12 mouse cellular contexts compared by ENCODE assay signal in the genomic region with DNA sequence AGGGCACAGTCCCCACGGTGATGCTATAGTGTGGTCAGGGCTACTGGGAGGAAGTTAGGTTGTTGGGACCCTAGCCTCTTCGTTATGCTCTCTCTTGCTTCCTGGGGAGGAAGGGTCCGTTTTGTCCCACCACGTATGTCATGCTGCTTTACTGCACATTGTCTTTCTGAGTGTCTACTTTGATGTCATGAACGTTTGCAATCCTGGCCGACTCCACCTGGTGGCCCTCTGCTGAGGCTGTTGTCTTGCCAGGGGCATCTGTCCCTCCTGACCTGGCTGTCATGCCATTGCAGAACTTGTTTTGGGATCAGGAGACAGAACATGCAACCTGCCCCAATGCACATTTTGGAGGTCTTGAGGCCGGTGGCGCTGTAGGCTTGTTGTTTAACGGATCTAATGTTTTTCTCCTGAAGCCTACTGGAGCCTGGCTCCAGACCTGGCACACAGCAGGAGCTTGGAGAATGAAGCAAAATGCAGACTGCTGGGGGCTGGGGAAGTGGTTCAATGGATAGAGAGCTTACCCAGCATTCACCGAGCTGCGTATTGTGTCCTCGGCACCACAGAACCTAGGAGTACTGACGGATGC. TPM values are rescaled to one million over a fixed set of nuclear protein-coding genes. Genes with fewer than 3 reads are reported as not detected.
DNase-seq lines count a peak whose midpoint lies in the region; ATAC-seq and TF ChIP-seq lines count a peak whose summit lies in the region.
"Had no signal": no experiment of that assay in that cellular context is flagged by ENCODE, and none has a peak within 500 bp of the region (broad histone marks: within the 10 kb centered on the region; RNA-seq: fewer than 3 reads in every experiment).

No protein-coding gene starts in this region.

- no peak for TF ChIP-seq EP300 in CH12.LX (IDR thresholded peaks at IDR 0.05; ENCODE audit: low read length)
- no peak for TF ChIP-seq EP300 in heart, adult 2 months (IDR thresholded peaks at IDR 0.05; ENCODE audit: insufficient read depth, low read depth, low read length)

- H3K4me2 ChIP-seq in intestine, embryonic 15.5 days (replicated peaks), result peak overlapping the region; percentile 94; the same call in 1 of the 2 replicates
- no peak overlapping the region for H3K4me2 ChIP-seq in intestine, embryonic 16.5 days (ENCODE audit: low read depth, low read length)
- no peak overlapping the region; the same call in 1 of the 2 replicates for H3K4me2 ChIP-seq in CH12.LX (ENCODE audit: insufficient read depth, low read depth, poor library complexity, severe bottlenecking)

- in situ Hi-C loops in CH12.LX (cut with MboI; ENCODE audit: low pct_ligation_motif_present, low pct_unique_long_range_greater_than_20kb, low sequenced_read_pairs), result loop anchor here (5.0 kb wide), 1 partner anchor 44 kb away; no protein-coding TSS in a partner anchor

- H3K9ac ChIP-seq in intestine, embryonic 15.5 days, result no peak overlapping the region
- H3K9ac ChIP-seq in intestine, embryonic 16.5 days (ENCODE audit: low read depth, low read length), result no peak overlapping the region
- no peak overlapping the region for H3K9ac ChIP-seq in CH12.LX (ENCODE audit: insufficient read depth, low read depth)
- H3K9ac ChIP-seq in heart, adult 2 months (ENCODE audit: low read depth, low read length), result no peak overlapping the region

- TF ChIP-seq POLR2A in CH12.LX (IDR thresholded peaks at IDR 0.05; ENCODE audit: low read depth, low read length), result no peak
- TF ChIP-seq POLR2A in cortical plate, adult 2 months (IDR thresholded peaks at IDR 0.05; ENCODE audit: extremely low read depth, insufficient read depth, low read length), result no peak
- TF ChIP-seq POLR2A in heart, adult 2 months (IDR thresholded peaks at IDR 0.05; ENCODE audit: insufficient read depth, low read depth, low read length), result no peak

- no peak overlapping the region for H3K27ac ChIP-seq in intestine, embryonic 15.5 days
- H3K27ac ChIP-seq in intestine, embryonic 16.5 days (ENCODE audit: low read length), result no peak overlapping the region
- no peak overlapping the region for H3K27ac ChIP-seq in CH12.LX (ENCODE audit: insufficient read depth, low read depth)
- H3K27ac ChIP-seq in cortical plate, adult 2 months (ENCODE audit: insufficient read depth, low read length), result no peak overlapping the region
- H3K27ac ChIP-seq in heart, adult 2 months, result no peak overlapping the region
- H3K27ac ChIP-seq: embryonic facial prominence, embryonic 15.5 days had no signal

- dilution Hi-C loops in CH12.LX (cut with MboI; ENCODE audit: extremely low pct_ligation_motif_present, extremely low pct_unique_long_range_greater_than_20kb, low sequenced_read_pairs), result no loop called here

- no peak overlapping the region for H3K4me3 ChIP-seq in intestine, embryonic 15.5 days (replicated peaks)
- no peak overlapping the region for H3K4me3 ChIP-seq in intestine, embryonic 16.5 days (ENCODE audit: low read length)
- no peak overlapping the region for H3K4me3 ChIP-seq in CH12.LX (replicated peaks in 1 of 3; ENCODE audit: low read depth in 2 of 3, low read length in 2 of 3, poor library complexity in 1 of 3)
- peak overlapping the region; percentile 73; the same call in 1 of the 2 replicates for H3K4me3 ChIP-seq in cortical plate, adult 2 months (ENCODE audit: insufficient read depth, low read length)
- no peak overlapping the region for H3K4me3 ChIP-seq in heart, adult 2 months

- WGBS in intestine, embryonic 15.5 days, result 69% methylated on average over 13 of the region's 13 CpGs
- WGBS in intestine, embryonic 16.5 days, result 61% methylated on average over 13 of the region's 13 CpGs
- WGBS in heart, adult 2 months, result 78% methylated on average over 13 of the region's 13 CpGs

- H3K36me3 ChIP-seq in intestine, embryonic 15.5 days, result no peaks in the 10 kb centered on the region
- H3K36me3 ChIP-seq in intestine, embryonic 16.5 days (ENCODE audit: control insufficient read depth, insufficient read depth, low read length), result no peaks in the 10 kb centered on the region
- peaks cover 0 to 2% of the 10 kb centered on the region in 2 experiments for H3K36me3 ChIP-seq in CH12.LX (replicated peaks in 1 of 2; ENCODE audit: control insufficient read depth in 1 of 2, insufficient read depth in 1 of 2, low read length in 1 of 2)
- no peaks in the 10 kb centered on the region for H3K36me3 ChIP-seq in heart, adult 2 months (ENCODE audit: control insufficient read depth, insufficient read depth, low read length)
- H3K36me3 ChIP-seq: embryonic facial prominence, embryonic 15.5 days had no signal

- peak; percentile 35 for TF ChIP-seq RAD21 in CH12.LX (IDR thresholded peaks at IDR 0.05; ENCODE audit: low read depth, low read length)

- no peaks in the 10 kb centered on the region for H3K9me3 ChIP-seq in intestine, embryonic 15.5 days
- H3K9me3 ChIP-seq in intestine, embryonic 16.5 days (ENCODE audit: control insufficient read depth, low read length), result no peaks in the 10 kb centered on the region
- H3K9me3 ChIP-seq in CH12.LX (replicated peaks; ENCODE audit: low read length), result no peaks in the 10 kb centered on the region
- H3K9me3 ChIP-seq: embryonic facial prominence, embryonic 15.5 days had no signal

- ATAC-seq in intestine, embryonic 15.5 days, result no peak
- ATAC-seq in intestine, embryonic 16.5 days, result no peak

- H3K79me2 ChIP-seq in CH12.LX (replicated peaks; ENCODE audit: control insufficient read depth, extremely low read depth, insufficient read depth, poor library complexity, severe bottlenecking), result peaks cover 36% of the 10 kb centered on the region
- H3K79me2 ChIP-seq in heart, adult 2 months (replicated peaks; ENCODE audit: control insufficient read depth, insufficient read depth, low read length), result no peaks in the 10 kb centered on the region

- peaks cover 23% of the 10 kb centered on the region for H3K27me3 ChIP-seq in intestine, embryonic 15.5 days (replicated peaks)
- peaks cover 17% of the 10 kb centered on the region; the same call in 1 of the 2 replicates for H3K27me3 ChIP-seq in intestine, embryonic 16.5 days (replicated peaks; ENCODE audit: control insufficient read depth, insufficient read depth, low read length)
- H3K27me3 ChIP-seq in CH12.LX (replicated peaks), result no peaks in the 10 kb centered on the region
- no peaks in the 10 kb centered on the region for H3K27me3 ChIP-seq in heart, adult 2 months (ENCODE audit: control insufficient read depth, insufficient read depth, low read length)

- TF ChIP-seq CTCF in CH12.LX (conservative IDR thresholded peaks at IDR 0.05 in 1 of 2, IDR thresholded peaks at IDR 0.05 in 1 of 2; ENCODE audit: low read depth in 2 of 2, low read length in 2 of 2), result peak in 1 of 2 experiments; percentile 66; a peak in 2 of 4 replicates
- no peak for TF ChIP-seq CTCF in cortical plate, adult 2 months (IDR thresholded peaks at IDR 0.05; ENCODE audit: extremely low read depth, insufficient read depth, low read length)
- TF ChIP-seq CTCF in heart, adult 2 months (IDR thresholded peaks at IDR 0.05), result no peak

- DNase-seq in 416B (ENCODE audit: low read depth), result peak; percentile 48
- peak; percentile 41 for DNase-seq in CH12.LX (ENCODE audit: extremely low read depth)
- no peak for DNase-seq in adrenal gland, adult 8-10 months
- no peak for DNase-seq in heart, adult 2 months
- no peak for DNase-seq in urinary bladder, adult 2 months (ENCODE audit: low spot score)

- intact Hi-C loops in heart, adult 2 months (cut with DNase I), result no loop called here

- peaks cover 19% of the 10 kb centered on the region for H3K4me1 ChIP-seq in intestine, embryonic 15.5 days (replicated peaks)
- H3K4me1 ChIP-seq in intestine, embryonic 16.5 days (ENCODE audit: control insufficient read depth, insufficient read depth, low read length), result peaks cover 24% of the 10 kb centered on the region
- H3K4me1 ChIP-seq in CH12.LX (ENCODE audit: control insufficient read depth in 1 of 2, insufficient read depth in 2 of 2), result peaks cover 10 to 37% of the 10 kb centered on the region in 2 experiments
- peaks cover 9% of the 10 kb centered on the region for H3K4me1 ChIP-seq in cortical plate, adult 2 months (ENCODE audit: control insufficient read depth, insufficient read depth, low read length)
- no peaks in the 10 kb centered on the region; the same call in 1 of the 2 replicates for H3K4me1 ChIP-seq in heart, adult 2 months (ENCODE audit: control insufficient read depth, insufficient read depth, low read length)

RNA-seq across cellular contexts. Expression of gene Adap1, which starts 0.8 kb away (rescaled TPM):
- 20.1 and 20.5 TPM in 2 replicates for polyA plus RNA-seq in intestine, embryonic 15.5 days (2015; fragmentation: Nextera tagmentation; extraction: Ambion mirVana)
- 5.3 and 6.3 TPM in 2 replicates for polyA plus RNA-seq in intestine, embryonic 16.5 days (2015; fragmentation: Nextera tagmentation; extraction: Ambion mirVana)
- total RNA-seq in CH12.LX (2012; rRNA removed) (73.2 and 93.9 TPM in 2 replicates), CH12.LX (2014; rRNA removed) (53.9 and 55.3 TPM in 2 replicates)
- 61.8 and 70.7 TPM in 2 replicates for polyA plus RNA-seq in CH12.LX (2012; ENCODE audit: insufficient read length, low read depth)
- 271 and 275 TPM in 2 replicates for polyA plus RNA-seq in cortical plate, adult 2 months (2012; rRNA removed)
- 1 to 10 TPM; 2.5 to 7.0 (median 3.9) TPM for total RNA-seq in adrenal gland, adult 8-10 months (2022)
- 1 to 10 TPM; 1.5 to 1.7 TPM for total RNA-seq in heart, adult 2 months (2021)
- 2.7 and 2.8 TPM in 2 replicates for polyA plus RNA-seq in heart, adult 2 months (2012; rRNA removed)
- polyA plus RNA-seq in urinary bladder, adult 2 months (2012; rRNA removed), result 45.4 and 46.6 TPM in 2 replicates

RNA-seq across cellular contexts. Expression of gene Cox19, which starts 25.0 kb away (rescaled TPM):
- polyA plus RNA-seq in intestine, embryonic 15.5 days (2015; fragmentation: Nextera tagmentation; extraction: Ambion mirVana), result 162 and 168 TPM in 2 replicates
- polyA plus RNA-seq in intestine, embryonic 16.5 days (2015; fragmentation: Nextera tagmentation; extraction: Ambion mirVana), result 183 and 195 TPM in 2 replicates
- 30.1 and 38.8 TPM in 2 replicates for total RNA-seq in CH12.LX (2012; rRNA removed)
- total RNA-seq in CH12.LX (2014; rRNA removed), result 32.1 and 32.3 TPM in 2 replicates
- 70.1 and 74.0 TPM in 2 replicates for polyA plus RNA-seq in CH12.LX (2012; ENCODE audit: insufficient read length, low read depth)
- polyA plus RNA-seq in cortical plate, adult 2 months (2012; rRNA removed), result 90.2 and 92.7 TPM in 2 replicates
- 10 to 100 TPM; 59.6 to 79.9 (median 66.5) TPM for total RNA-seq in adrenal gland, adult 8-10 months (2022)
- total RNA-seq in heart, adult 2 months (2021), result 10 to 100 TPM; 82.8 to 94.8 TPM
- 110 and 112 TPM in 2 replicates for polyA plus RNA-seq in heart, adult 2 months (2012; rRNA removed)
- 45.3 and 52.4 TPM in 2 replicates for polyA plus RNA-seq in urinary bladder, adult 2 months (2012; rRNA removed)

RNA-seq across cellular contexts. Expression of gene Cyp2w1, which starts 26.2 kb away (rescaled TPM):
- 23.5 and 25.8 TPM in 2 replicates for polyA plus RNA-seq in intestine, embryonic 15.5 days (2015; fragmentation: Nextera tagmentation; extraction: Ambion mirVana)
- 33.9 and 44.0 TPM in 2 replicates for polyA plus RNA-seq in intestine, embryonic 16.5 days (2015; fragmentation: Nextera tagmentation; extraction: Ambion mirVana)
- total RNA-seq in CH12.LX (2012; rRNA removed) (not detected in 2 replicates), CH12.LX (2014; rRNA removed) (not detected in 2 replicates)
- not detected in 2 replicates for polyA plus RNA-seq in CH12.LX (2012; ENCODE audit: insufficient read length, low read depth)
- polyA plus RNA-seq in cortical plate, adult 2 months (2012; rRNA removed), result not detected in 2 replicates
- total RNA-seq in adrenal gland, adult 8-10 months (2022), result not detected
- not detected for total RNA-seq in heart, adult 2 months (2021)
- not detected in 2 replicates for polyA plus RNA-seq in heart, adult 2 months (2012; rRNA removed)
- polyA plus RNA-seq in urinary bladder, adult 2 months (2012; rRNA removed), result not detected in 2 replicates
- total RNA-seq: left cerebral cortex, postnatal 25 days; neutrophil, adult 5-6 weeks had no signal
- polyA plus RNA-seq: heart, embryonic 14.5 days had no signal

RNA-seq across cellular contexts. Expression of gene Gpr146, which starts 51.3 kb away (rescaled TPM):
- polyA plus RNA-seq in intestine, embryonic 15.5 days (2015; fragmentation: Nextera tagmentation; extraction: Ambion mirVana), result 2.2 and 2.7 TPM in 2 replicates
- polyA plus RNA-seq in intestine, embryonic 16.5 days (2015; fragmentation: Nextera tagmentation; extraction: Ambion mirVana), result 2.3 and 2.5 TPM in 2 replicates
- total RNA-seq in CH12.LX (2012; rRNA removed), result 0.08 and 0.13 TPM in 2 replicates
- total RNA-seq in CH12.LX (2014; rRNA removed), result not detected in 2 replicates
- polyA plus RNA-seq in CH12.LX (2012; ENCODE audit: insufficient read length, low read depth), result not detected in 2 replicates
- 15.3 and 16.3 TPM in 2 replicates for polyA plus RNA-seq in cortical plate, adult 2 months (2012; rRNA removed)
- total RNA-seq in adrenal gland, adult 8-10 months (2022), result 10 to 100 TPM; 13.6 to 25.0 (median 18.1) TPM
- total RNA-seq in heart, adult 2 months (2021), result 10 to 100 TPM; 42.9 to 56.6 TPM
- 62.4 and 77.0 TPM in 2 replicates for polyA plus RNA-seq in heart, adult 2 months (2012; rRNA removed)
- polyA plus RNA-seq in urinary bladder, adult 2 months (2012; rRNA removed), result 16.4 and 22.2 TPM in 2 replicates

Comparison
In these comparisons a context has a peak if more than half of its experiments do, and no peak if none do; other contexts are left out.
1. DNase-seq: peak in 416B (single experiment) and CH12.LX (single experiment); none in adrenal gland, adult 8-10 months (single experiment), heart, adult 2 months (0 of 2) and urinary bladder, adult 2 months (single experiment).
2. RNA of gene Cyp2w1, which starts 26.2 kb away (polyA plus RNA-seq): 33.9 to 44.0 TPM in intestine, embryonic 16.5 days and 23.5 to 25.8 TPM in intestine, embryonic 15.5 days; not detected in CH12.LX, not detected in cortical plate, adult 2 months, not detected in heart, adult 2 months and not detected in urinary bladder, adult 2 months; every median in the first group is over 10 times any median in the second.